Mouse (Mus musculus) embryonic facial prominence, embryonic 15.5 days (tissue): ENCODE measurements around the gene Trim31. TPM values are rescaled to one million over a fixed set of nuclear protein-coding genes. Genes with fewer than 3 reads are reported as not detected.

Experiments used
- ATAC-seq: fragments of 200-750 bp; cut with Nextera tagmentation; 2 replicates; pipeline ENCODE4 v1.8.0; 2017; ENCODE audit warnings: low read depth, moderate TSS enrichment; ENCODE audit not compliant: insufficient number of reproducible peaks, low FRiP score, low TSS enrichment
- H3K27ac ChIP-seq: fragments of 300-500 bp; sonication (generic); replicated peaks from 2 replicates; pipeline ENCODE4 v1.5.1; 2015; ENCODE audit warnings: mild to moderate bottlenecking, inconsistent platforms
- H3K27me3 ChIP-seq: fragments of 300-500 bp; sonication (generic); 2 replicates; pipeline ENCODE4 v1.6.1; 2015; ENCODE audit warnings: inconsistent platforms
- H3K36me3 ChIP-seq: fragments of 300-500 bp; sonication (generic); 2 replicates; pipeline ENCODE4 v1.6.1; 2015; ENCODE audit warnings: mild to moderate bottlenecking, inconsistent platforms
- H3K4me1 ChIP-seq: fragments of 300-500 bp; sonication (generic); 2 replicates; pipeline ENCODE4 v1.6.1; 2015; ENCODE audit warnings: inconsistent platforms
- H3K4me2 ChIP-seq: fragments of 300-500 bp; sonication (generic); replicated peaks from 2 replicates; pipeline ENCODE4 v1.6.1; 2015; ENCODE audit warnings: mild to moderate bottlenecking, inconsistent platforms
- H3K4me3 ChIP-seq: fragments of 300-500 bp; sonication (generic); replicated peaks from 2 replicates; pipeline ENCODE4 v1.5.1; 2015; ENCODE audit warnings: mild to moderate bottlenecking, inconsistent platforms
- H3K9ac ChIP-seq: fragments of 300-500 bp; sonication (generic); 2 replicates; pipeline ENCODE4 v1.6.1; 2015; ENCODE audit warnings: inconsistent platforms
- H3K9me3 ChIP-seq: fragments of 300-500 bp; sonication (generic); replicated peaks from 2 replicates; pipeline ENCODE4 v1.6.1; 2016; ENCODE audit warnings: inconsistent platforms
- WGBS: fragments of 180-500 bp; shearing (Covaris S2); methylation state at CpG from one replicate; pipeline ENCODE4 v1.1.7; 2015; 5-methylcytosine and 5-hydroxymethylcytosine counted together
- polyA plus RNA-seq: library from polyadenylated mRNA; unstranded; fragments of >200 nt; fragmentation: Nextera tagmentation; extraction: Ambion mirVana; gene quantifications from 2 replicates; pipeline ENCODE4 v1.2.1, GENCODE M21; 2015

Gene Trim31
- polyA plus RNA-seq, 1 experiment from 2014 or later = not detected

- Histone ChIP-seq H3K9me3 (no peaks in the 10 kb centered on the region), H3K27ac (no peak overlapping the region), H3K4me2 (no peak overlapping the region), H3K36me3 (no peaks in the 10 kb centered on the region), H3K4me3 (no peak overlapping the region), H3K4me1 (no peaks in the 10 kb centered on the region), H3K9ac (no peak overlapping the region), H3K27me3 (no peaks in the 10 kb centered on the region)
- no peak for ATAC-seq
Measured at GRCm38 (mm10) chr17:36897065-36897464, 853 bp upstream of the Trim31 start.

- no peaks in the 10 kb centered on the region for H3K36me3 ChIP-seq
- H3K27me3 ChIP-seq = no peaks in the 10 kb centered on the region
- no peak overlapping the region for H3K9ac ChIP-seq
- no peaks in the 10 kb centered on the region for H3K9me3 ChIP-seq
- no peak overlapping the region for H3K27ac ChIP-seq
- no peak overlapping the region for H3K4me3 ChIP-seq
- no peak for ATAC-seq
- no peaks in the 10 kb centered on the region for H3K4me1 ChIP-seq
- 72% methylated on average over 4 of the region's 4 CpGs for WGBS
- H3K4me2 ChIP-seq = no peak overlapping the region
Measured at GRCm38 (mm10) chr17:36899376-36899775, 1.5 kb downstream of the Trim31 start.

GRCm38 (mm10) chr17:36900001-36900400, 2.1 kb downstream of the Trim31 start:
- no peak for ATAC-seq
- WGBS = 82% methylated on average over 5 of the region's 5 CpGs

GRCm38 (mm10) chr17:36900691-36901090, 2.8 kb downstream of the Trim31 start:
- Histone ChIP-seq H3K36me3 (no peaks in the 10 kb centered on the region), H3K9ac (no peak overlapping the region), H3K27ac (no peak overlapping the region), H3K4me1 (no peaks in the 10 kb centered on the region), H3K27me3 (no peaks in the 10 kb centered on the region), H3K4me2 (no peak overlapping the region), H3K4me3 (no peak overlapping the region), H3K9me3 (no peaks in the 10 kb centered on the region)
- WGBS = 26% methylated on average over 1 of the region's 1 CpGs
- no peak for ATAC-seq

More at GRCm38 (mm10) chr17:36900001-36900400, 2.1 kb downstream of the Trim31 start:
- no peak overlapping the region for H3K4me3 ChIP-seq
- H3K4me2 ChIP-seq = no peak overlapping the region
- H3K27ac ChIP-seq = no peak overlapping the region
- H3K9me3 ChIP-seq = no peaks in the 10 kb centered on the region
- H3K27me3 ChIP-seq = no peaks in the 10 kb centered on the region
- no peaks in the 10 kb centered on the region for H3K36me3 ChIP-seq
- no peak overlapping the region for H3K9ac ChIP-seq
- no peaks in the 10 kb centered on the region for H3K4me1 ChIP-seq

GRCm38 (mm10) chr17:36903651-36904050, 5.7 kb downstream of the Trim31 start:
- 71% methylated on average over 3 of the region's 3 CpGs for WGBS
- no peaks in the 10 kb centered on the region for H3K4me1 ChIP-seq
- no peak overlapping the region for H3K27ac ChIP-seq
- H3K27me3 ChIP-seq = no peaks in the 10 kb centered on the region
- ATAC-seq = no peak
- no peak overlapping the region for H3K9ac ChIP-seq
- H3K4me2 ChIP-seq = no peak overlapping the region
- H3K9me3 ChIP-seq = no peaks in the 10 kb centered on the region
- H3K36me3 ChIP-seq = no peaks in the 10 kb centered on the region
- no peak overlapping the region for H3K4me3 ChIP-seq

GRCm38 (mm10) chr17:36908235-36908634, 10.3 kb downstream of the Trim31 start:
- 41% methylated on average over 1 of the region's 1 CpGs for WGBS
- H3K27me3 ChIP-seq = no peaks in the 10 kb centered on the region
- no peaks in the 10 kb centered on the region for H3K4me1 ChIP-seq
- no peak overlapping the region for H3K4me3 ChIP-seq
- no peaks in the 10 kb centered on the region for H3K36me3 ChIP-seq
- 0 out of 2 replicates have a peak, but pooled peaks have one; percentile 39 for ATAC-seq
- H3K9ac ChIP-seq = no peak overlapping the region
- H3K27ac ChIP-seq = no peak overlapping the region
- no peak overlapping the region for H3K4me2 ChIP-seq
- no peaks in the 10 kb centered on the region for H3K9me3 ChIP-seq

- Histone ChIP-seq H3K4me2 (no peak overlapping the region), H3K9ac (no peak overlapping the region), H3K9me3 (no peaks in the 10 kb centered on the region), H3K4me3 (no peak overlapping the region), H3K4me1 (no peaks in the 10 kb centered on the region), H3K27ac (no peak overlapping the region), H3K36me3 (no peaks in the 10 kb centered on the region), H3K27me3 (no peaks in the 10 kb centered on the region)
- no peak for ATAC-seq
- WGBS = 48% methylated on average over 4 of the region's 4 CpGs
Measured at GRCm38 (mm10) chr17:36909802-36910201, 11.9 kb downstream of the Trim31 start.

- 0 out of 2 replicates have a peak, but pooled peaks cover 5% of the 10 kb centered on the region for H3K27me3 ChIP-seq
- 68% methylated on average over 2 of the region's 2 CpGs for WGBS
- H3K36me3 ChIP-seq = no peaks in the 10 kb centered on the region
- H3K27ac ChIP-seq = no peak overlapping the region
- no peak for ATAC-seq
- H3K9me3 ChIP-seq = no peaks in the 10 kb centered on the region
- no peak overlapping the region for H3K9ac ChIP-seq
- H3K4me1 ChIP-seq = no peaks in the 10 kb centered on the region
- no peak overlapping the region for H3K4me2 ChIP-seq
- no peak overlapping the region for H3K4me3 ChIP-seq
Measured at GRCm38 (mm10) chr17:36912031-36912430, 14.1 kb downstream of the Trim31 start.

GRCm38 (mm10) chr17:36914108-36914507, 16.2 kb downstream of the Trim31 start:
- H3K9me3 ChIP-seq = no peaks in the 10 kb centered on the region
- H3K36me3 ChIP-seq = no peaks in the 10 kb centered on the region
- H3K4me2 ChIP-seq = no peak overlapping the region
- no peak overlapping the region for H3K9ac ChIP-seq
- H3K4me3 ChIP-seq = no peak overlapping the region
- no peak overlapping the region for H3K27ac ChIP-seq
- no peak for ATAC-seq
- H3K27me3 ChIP-seq = 0 out of 2 replicates have a peak, but pooled peaks cover 5% of the 10 kb centered on the region
- WGBS = 17% methylated on average over 2 of the region's 2 CpGs
- H3K4me1 ChIP-seq = no peaks in the 10 kb centered on the region

- H3K4me2 ChIP-seq = no peak overlapping the region
- WGBS = 15% methylated on average over 9 of the region's 9 CpGs
Measured at GRCm38 (mm10) chr17:36915076-36915475, 17.2 kb downstream of the Trim31 start.

GRCm38 (mm10) chr17:36920239-36920638, 22.3 kb downstream of the Trim31 start:
- Histone ChIP-seq H3K9me3 (no peaks in the 10 kb centered on the region), H3K4me3 (no peak overlapping the region), H3K36me3 (no peaks in the 10 kb centered on the region), H3K27ac (no peak overlapping the region), H3K4me2 (no peak overlapping the region), H3K27me3 (0 out of 2 replicates have a peak, but pooled peaks cover 5% of the 10 kb centered on the region), H3K9ac (no peak overlapping the region), H3K4me1 (no peaks in the 10 kb centered on the region)
- ATAC-seq = no peak
- WGBS = 48% methylated on average over 15 of the region's 15 CpGs

More at GRCm38 (mm10) chr17:36915076-36915475, 17.2 kb downstream of the Trim31 start:
- Histone ChIP-seq H3K9ac (no peak overlapping the region), H3K27ac (no peak overlapping the region), H3K4me3 (no peak overlapping the region), H3K27me3 (0 out of 2 replicates have a peak, but pooled peaks cover 5% of the 10 kb centered on the region), H3K36me3 (no peaks in the 10 kb centered on the region), H3K4me1 (no peaks in the 10 kb centered on the region), H3K9me3 (no peaks in the 10 kb centered on the region)
- no peak for ATAC-seq

GRCm38 (mm10) chr17:36922715-36923114, 24.8 kb downstream of the Trim31 start:
- H3K4me1 ChIP-seq = no peaks in the 10 kb centered on the region
- 69% methylated on average over 4 of the region's 4 CpGs for WGBS
- H3K4me3 ChIP-seq = no peak overlapping the region
- no peaks in the 10 kb centered on the region for H3K36me3 ChIP-seq
- no peak overlapping the region for H3K9ac ChIP-seq
- no peak for ATAC-seq
- H3K27me3 ChIP-seq = no peaks in the 10 kb centered on the region
- no peaks in the 10 kb centered on the region for H3K9me3 ChIP-seq
- H3K4me2 ChIP-seq = no peak overlapping the region
- H3K27ac ChIP-seq = no peak overlapping the region
